Mouse (Mus musculus) small intestine, adult 2 months (tissue): ENCODE measurements around the gene Atf6.

ENCODE experiments used
- CTCF ChIP-seq: fragments of 200-500 bp; IDR thresholded peaks from 2 replicates; pipeline ENCODE4 v1.5.1; 2012; ENCODE audit warnings: low read depth, mild to moderate bottlenecking, control low read depth, inconsistent platforms, low read length, moderate library complexity, mixed read lengths; ENCODE audit not compliant: insufficient replicate concordance, insufficient read length; ENCODE audit errors: extremely low read depth
- POLR2A ChIP-seq: fragments of 200-500 bp; IDR thresholded peaks from 2 replicates; pipeline ENCODE4 v1.6.1; 2012; ENCODE audit warnings: low read depth, mild to moderate bottlenecking, control low read depth, inconsistent platforms, low read length, moderate library complexity

- no peak for TF ChIP-seq POLR2A
- no peak for TF ChIP-seq CTCF
These were observed 189.9 kb downstream of the Atf6 start for GRCm38 (mm10) chr1:170677681-170678080.
